Mouse (Mus musculus): Measurements from ENCODE around the gene Srd5a3.

- TF ChIP-seq CTCF (IDR thresholded peaks at IDR 0.05; ENCODE audit: extremely low read depth, insufficient read depth, insufficient read length, insufficient replicate concordance) (no peak), POLR2A (IDR thresholded peaks at IDR 0.05; ENCODE audit: low read depth, low read length) (no peak)
Measured at GRCm38 (mm10) chr5:76183043-76183749, 43.1 kb downstream of the Srd5a3 start.
